Mouse (Mus musculus): Measurements from ENCODE around the gene Mcm10.
A peak's percentile ranks its signal among the peaks of the same experiment; 100 is the strongest.

Gene Mcm10

GRCm38 (mm10) chr2:5032665-5033064 lies 20.1 kb upstream of the Mcm10 start:
- DNase-seq (ENCODE audit: low spot score) = no peak

GRCm38 (mm10) chr2:5031215-5031614 lies 18.6 kb upstream of the Mcm10 start:
- DNase-seq (ENCODE audit: low spot score) = no peak

GRCm38 (mm10) chr2:5029808-5030207 lies 17.2 kb upstream of the Mcm10 start:
- no peak for DNase-seq (ENCODE audit: low spot score)

- DNase-seq (ENCODE audit: low spot score) = no peak
Observed at GRCm38 (mm10) chr2:5028047-5028446, 15.5 kb upstream of the Mcm10 start.

- DNase-seq (ENCODE audit: low spot score) = no peak
Observed at GRCm38 (mm10) chr2:5027057-5027456, 14.5 kb upstream of the Mcm10 start.

- peak; percentile 45 for DNase-seq (ENCODE audit: low spot score)
Observed at GRCm38 (mm10) chr2:5025162-5025733, 12.7 kb upstream of the Mcm10 start.

- DNase-seq (ENCODE audit: low spot score) = no peak
Observed at GRCm38 (mm10) chr2:5023699-5024399, 11.3 kb upstream of the Mcm10 start.

- DNase-seq (ENCODE audit: low spot score) = no peak
Observed at GRCm38 (mm10) chr2:5023275-5023674, 10.7 kb upstream of the Mcm10 start.

- DNase-seq (ENCODE audit: low spot score) = no peak
Observed at GRCm38 (mm10) chr2:5019708-5020107, 7.1 kb upstream of the Mcm10 start.

- no peak for DNase-seq (ENCODE audit: low spot score)
Observed at GRCm38 (mm10) chr2:5016922-5017321, 4.3 kb upstream of the Mcm10 start.

GRCm38 (mm10) chr2:5015527-5015926 lies 2.9 kb upstream of the Mcm10 start:
- no peak for DNase-seq (ENCODE audit: low spot score)

- DNase-seq (ENCODE audit: low spot score) = no peak
Observed at GRCm38 (mm10) chr2:5014616-5015015, 2.0 kb upstream of the Mcm10 start.

- DNase-seq (ENCODE audit: low spot score) = peak; percentile 29
Observed at GRCm38 (mm10) chr2:5011898-5012490, 597 bp downstream of the Mcm10 start.

- no peak for DNase-seq (ENCODE audit: low spot score)
Observed at GRCm38 (mm10) chr2:5007107-5007506, 5.5 kb downstream of the Mcm10 start.

GRCm38 (mm10) chr2:5001266-5001665 lies 11.3 kb downstream of the Mcm10 start:
- DNase-seq (ENCODE audit: low spot score) = no peak

GRCm38 (mm10) chr2:4998905-4999304 lies 13.7 kb downstream of the Mcm10 start:
- no peak for DNase-seq (ENCODE audit: low spot score)

GRCm38 (mm10) chr2:4996421-4996824 lies 16.2 kb downstream of the Mcm10 start:
- no peak for DNase-seq (ENCODE audit: low spot score)

- no peak for DNase-seq (ENCODE audit: low spot score)
Observed at GRCm38 (mm10) chr2:4995646-4996045, 16.9 kb downstream of the Mcm10 start.

- DNase-seq (ENCODE audit: low spot score) = no peak
Observed at GRCm38 (mm10) chr2:4994436-4994835, 18.2 kb downstream of the Mcm10 start.

- DNase-seq (ENCODE audit: low spot score) = no peak
Observed at GRCm38 (mm10) chr2:4993584-4993983, 19.0 kb downstream of the Mcm10 start.

GRCm38 (mm10) chr2:4988826-4989424 lies 23.7 kb downstream of the Mcm10 start:
- DNase-seq (ENCODE audit: low spot score) = no peak

- no peak for DNase-seq (ENCODE audit: low spot score)
Observed at GRCm38 (mm10) chr2:4987388-4988180, 25.0 kb downstream of the Mcm10 start.
